Mouse (Mus musculus) duodenum, adult 2 months (tissue): ENCODE results near the gene Pcca. TPM values are rescaled to one million over a fixed set of nuclear protein-coding genes. Genes with fewer than 3 reads are reported as not detected.

Experiments used
- polyA plus RNA-seq: library from polyadenylated mRNA; depleted of rRNA; stranded (reverse); fragments of >200 nt; gene quantifications from 2 replicates; pipeline ENCODE4 v1.2.3, GENCODE M21; 2012; ENCODE audit warnings: low replicate concordance; rRNA removed

Gene Pcca
- polyA plus RNA-seq: 1.5 and 3.9 TPM in 2 replicates

GRCm38 (mm10) chr14:122534017-122534924 is at the start of gene Pcca:
Pcca (plus strand) TSS chr14:122534324.

DNA sequence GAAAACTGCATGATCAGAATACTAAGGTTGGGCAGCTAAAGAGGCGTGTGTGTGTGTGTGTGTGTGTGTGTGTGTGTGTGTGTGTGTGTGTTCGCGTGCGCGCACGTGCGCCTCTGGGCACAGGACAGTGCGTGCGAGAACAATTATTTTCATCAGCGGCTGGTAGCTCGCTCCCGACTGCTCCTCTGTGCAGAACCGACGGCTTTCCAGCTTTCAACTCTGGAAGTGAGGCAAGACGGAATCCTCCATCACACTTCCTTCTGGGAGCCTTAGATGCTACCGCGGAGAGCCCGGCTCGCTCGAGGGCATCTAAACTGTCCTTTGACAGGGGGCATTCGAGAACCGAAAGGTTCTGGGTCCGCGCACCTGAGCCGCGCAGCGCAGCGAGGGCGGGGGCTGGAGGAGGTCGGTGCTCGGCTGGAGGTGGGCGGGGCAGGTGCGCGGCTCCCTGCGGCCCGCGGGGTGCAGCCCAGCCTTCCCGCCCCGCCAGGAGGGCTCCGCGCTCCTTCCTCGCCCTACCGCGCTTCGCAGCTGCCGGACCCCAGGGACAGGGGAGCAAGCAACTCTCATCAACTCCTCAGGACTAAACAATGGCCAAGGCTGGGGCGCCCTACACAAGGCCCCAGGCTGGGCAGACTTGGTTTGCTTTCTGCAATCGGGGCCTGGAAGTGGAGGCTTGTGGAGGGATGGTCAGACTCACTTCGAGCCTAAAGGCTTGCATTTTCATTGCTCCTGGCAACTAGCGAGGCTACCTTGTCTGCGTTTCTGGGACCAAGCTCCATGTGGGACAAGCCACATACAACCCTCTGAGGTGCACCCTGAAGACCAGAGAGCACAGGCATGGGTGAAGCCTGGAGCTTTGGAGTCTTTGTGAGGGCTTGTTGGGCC is 43.4 kb upstream of the Pcca start, which contains the start of gene Gm10837:
TSS of gene Gm10837 (plus strand) at position 146 of the 888 bp plus-strand sequence.

DNA sequence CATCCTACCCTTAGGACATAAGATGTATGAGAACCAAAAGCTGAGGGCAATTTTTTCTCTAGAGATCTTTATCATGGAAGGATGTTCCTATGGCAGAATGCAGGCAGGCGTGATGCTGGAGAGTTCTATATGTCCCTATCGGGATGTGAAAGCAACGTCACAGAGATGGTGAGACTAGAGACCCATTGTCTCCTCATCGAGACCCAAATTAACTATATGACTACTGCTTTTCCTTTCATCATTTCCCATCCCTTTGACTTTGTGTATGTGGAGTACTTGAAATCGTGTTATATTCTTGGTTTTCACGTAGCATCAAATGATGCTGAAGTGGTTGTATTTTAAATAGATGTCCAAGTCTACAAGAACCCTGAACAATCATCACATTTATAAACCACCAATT is 379.5 kb downstream of the Pcca start, which contains the start of gene Ggact:
TSS of gene Ggact (minus strand) at position 101 of the 400 bp plus-strand sequence.

Other genes starting within 250 kb of the Pcca start
- gene Gm5089, start 83.2 kb upstream of the Pcca start, polyA plus RNA-seq: 0.08 TPM in 1 of 2 replicates, not detected in the other
- gene Zic5, start 68.6 kb upstream of the Pcca start, polyA plus RNA-seq: 0.25 TPM in 1 of 2 replicates, not detected in the other
- not detected in 2 replicates for gene Zic2, start 58.9 kb upstream of the Pcca start, polyA plus RNA-seq
- not detected in 2 replicates for gene Gm10837, start 43.7 kb upstream of the Pcca start, polyA plus RNA-seq